14 mouse cellular contexts compared by ENCODE assay signal in genomic region chr1:62782573-62782972, GRCm38 (mm10).
"Had no signal": no experiment of that assay in that cellular context is flagged by ENCODE, and none has a peak within 500 bp of the region (broad histone marks: within the 10 kb centered on the region; RNA-seq: fewer than 3 reads in every experiment).

No protein-coding gene starts in this region.

- DNase-seq: kidney, postnatal 10 days; layer of hippocampus, postnatal 36 days; liver; liver, embryonic 13.5 days; liver, postnatal 0 days; lung, postnatal 14 days; spleen, adult 18-20 months; thymus, adult 2 months; thymus, postnatal 25 days had no signal

- H3K9me3 ChIP-seq: limb, embryonic 12.5 days; liver, embryonic 13.5 days; lung, embryonic 15.5 days; midbrain, embryonic 12.5 days; stomach, embryonic 15.5 days had no signal

- H3K36me3 ChIP-seq: liver, embryonic 13.5 days; midbrain, embryonic 12.5 days; stomach, embryonic 15.5 days had no signal

- H3K4me3 ChIP-seq: limb, embryonic 12.5 days; liver, embryonic 13.5 days; lung, embryonic 15.5 days; midbrain, embryonic 12.5 days; stomach, embryonic 15.5 days had no signal

- H3K27me3 ChIP-seq: liver, embryonic 13.5 days; lung, embryonic 15.5 days; stomach, embryonic 15.5 days had no signal

- H3K27ac ChIP-seq: limb, embryonic 12.5 days; liver, embryonic 13.5 days; lung, embryonic 15.5 days; macrophage; midbrain, embryonic 12.5 days; stomach, embryonic 15.5 days had no signal
